Mouse (Mus musculus) limb, embryonic 13.5 days (tissue): ENCODE data around the gene Gm13285. TPM values are rescaled to one million over a fixed set of nuclear protein-coding genes. Genes with fewer than 3 reads are reported as not detected.
A peak's percentile ranks its signal among the peaks of the same experiment; 100 is the strongest.
"Not testable (repeated sequence)": the region's sequence is repeated elsewhere in the genome, so short reads cannot be mapped to it uniquely, and the experiment has no call there.

Experiments
- ATAC-seq: fragments of 200-750 bp; cut with Nextera tagmentation; 2 replicates; pipeline ENCODE4 v1.8.0; 2017; ENCODE audit warnings: low read depth, moderate number of reproducible peaks, moderate TSS enrichment; ENCODE audit not compliant: low FRiP score
- H3K27ac ChIP-seq: fragments of 300-500 bp; sonication (generic); 2 replicates; pipeline ENCODE4 v1.5.1; 2015; ENCODE audit warnings: inconsistent platforms, mild to moderate bottlenecking, moderate library complexity
- H3K27me3 ChIP-seq: fragments of 300-500 bp; sonication (generic); 2 replicates; pipeline ENCODE4 v1.6.1; 2015; ENCODE audit warnings: mild to moderate bottlenecking, inconsistent platforms
- H3K36me3 ChIP-seq: fragments of 300-500 bp; sonication (generic); 2 replicates; pipeline ENCODE4 v1.6.1; 2015; ENCODE audit warnings: inconsistent platforms, mild to moderate bottlenecking, moderate library complexity
- H3K4me1 ChIP-seq: fragments of 300-500 bp; sonication (generic); 2 replicates; pipeline ENCODE4 v1.6.1; 2015; ENCODE audit warnings: inconsistent platforms
- H3K4me2 ChIP-seq: fragments of 300-500 bp; sonication (generic); replicated peaks from 2 replicates; pipeline ENCODE4 v1.6.1; 2015; ENCODE audit warnings: inconsistent platforms, mild to moderate bottlenecking, moderate library complexity
- H3K4me3 ChIP-seq: fragments of 300-500 bp; sonication (generic); 2 replicates; pipeline ENCODE4 v1.5.1; 2015; ENCODE audit warnings: moderate library complexity, mild to moderate bottlenecking, inconsistent platforms
- H3K9ac ChIP-seq: fragments of 300-500 bp; sonication (generic); 2 replicates; pipeline ENCODE4 v1.6.1; 2015; ENCODE audit warnings: mild to moderate bottlenecking, inconsistent platforms
- H3K9me3 ChIP-seq: fragments of 300-500 bp; sonication (generic); 2 replicates; pipeline ENCODE4 v1.6.1; 2016; ENCODE audit warnings: inconsistent platforms
- WGBS: fragments of 180-500 bp; shearing (Covaris S2); methylation state at CpG from one replicate; pipeline ENCODE4 v1.1.7; 2015; 5-methylcytosine and 5-hydroxymethylcytosine counted together
- polyA plus RNA-seq: library from polyadenylated mRNA; unstranded; fragments of >200 nt; fragmentation: Nextera tagmentation; extraction: Ambion mirVana; gene quantifications from 2 replicates; pipeline ENCODE4 v1.2.1, GENCODE M21; 2015

Gm13285 gene
- polyA plus RNA-seq, 1 experiment from 2014 or later: 0.76 TPM

- H3K27me3 ChIP-seq, H3K4me1 ChIP-seq, H3K9me3 ChIP-seq, H3K4me3 ChIP-seq, ATAC-seq, H3K4me2 ChIP-seq, H3K27ac ChIP-seq, H3K36me3 ChIP-seq, H3K9ac ChIP-seq: not testable (repeated sequence)
- no CpG with 5 or more reads among the region's 29 CpGs for WGBS
Observed at GRCm38 (mm10) chr4:88776622-88777021, 22.8 kb upstream of the Gm13285 start, which contains the start of gene Gm13289. Gene Gm13289 (plus strand): TSS chr4:88776922.

- not testable (repeated sequence) for H3K4me2 ChIP-seq, H3K4me3 ChIP-seq, H3K27me3 ChIP-seq, H3K36me3 ChIP-seq, H3K9ac ChIP-seq, H3K9me3 ChIP-seq, ATAC-seq, H3K4me1 ChIP-seq, H3K27ac ChIP-seq
- WGBS: no CpG with 5 or more reads among the region's 29 CpGs
Observed at GRCm38 (mm10) chr4:88779550-88779949, 19.9 kb upstream of the Gm13285 start, which contains the start of gene Gm13272. Gene Gm13272 (plus strand): TSS chr4:88779850.

DNA sequence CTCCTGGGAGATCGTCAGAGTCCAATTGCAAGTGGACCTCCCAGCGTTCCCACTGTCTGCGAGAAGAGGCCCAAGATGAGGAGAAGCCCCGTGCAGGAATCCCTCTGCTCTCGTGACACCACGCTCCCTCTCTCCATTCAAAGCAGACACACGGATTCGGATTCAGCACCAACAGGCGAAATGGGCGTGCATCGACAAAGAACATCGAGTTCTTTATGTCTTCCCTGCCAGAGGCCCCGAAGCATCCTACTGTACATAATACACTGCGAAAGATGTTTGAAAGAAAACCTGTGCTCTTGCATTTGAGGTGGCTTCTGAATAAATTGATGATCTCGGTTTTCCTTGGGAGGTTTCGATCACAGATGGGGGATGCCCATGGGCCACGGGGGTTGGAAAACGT, 19.1 kb upstream of the Gm13285 start:
- H3K27me3 ChIP-seq, H3K4me1 ChIP-seq, H3K9me3 ChIP-seq, H3K36me3 ChIP-seq, H3K4me2 ChIP-seq, ATAC-seq, H3K27ac ChIP-seq, H3K9ac ChIP-seq, H3K4me3 ChIP-seq: not testable (repeated sequence)
- 59% methylated on average over 11 of the region's 18 CpGs for WGBS

DNA sequence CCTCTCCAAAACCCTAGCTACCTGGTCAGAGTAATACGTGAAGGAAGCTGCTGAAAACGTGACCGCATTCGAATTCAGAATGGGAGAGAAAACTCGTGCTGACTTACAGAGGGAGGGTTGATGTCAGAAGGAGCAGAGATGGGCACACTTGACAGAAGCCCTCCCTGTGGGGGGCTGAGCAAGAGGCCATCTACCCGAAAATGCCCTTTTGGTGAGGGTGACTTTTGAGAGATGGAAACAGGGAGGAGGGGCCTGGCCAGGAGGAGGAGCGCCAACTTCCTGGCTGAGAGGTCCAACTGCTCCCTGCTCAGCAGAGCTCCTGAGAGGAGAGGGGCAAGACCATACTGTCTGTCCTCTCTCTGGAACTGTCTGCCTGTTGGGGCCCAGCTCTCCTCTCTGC, 17.6 kb upstream of the Gm13285 start, which contains the start of gene Ifnz:
Gene Ifnz, plus strand, starts transcription at position 301 of the 400 bp plus-strand sequence.
- 23% methylated on average over 5 of the region's 7 CpGs for WGBS
- not testable (repeated sequence) for H3K9ac ChIP-seq, H3K36me3 ChIP-seq, ATAC-seq, H3K27ac ChIP-seq, H3K4me1 ChIP-seq, H3K9me3 ChIP-seq, H3K27me3 ChIP-seq
- H3K4me2 ChIP-seq: peak within 1 kb of the TSS; percentile 51
- H3K4me3 ChIP-seq: peak within 1 kb of the TSS; percentile 30

DNA sequence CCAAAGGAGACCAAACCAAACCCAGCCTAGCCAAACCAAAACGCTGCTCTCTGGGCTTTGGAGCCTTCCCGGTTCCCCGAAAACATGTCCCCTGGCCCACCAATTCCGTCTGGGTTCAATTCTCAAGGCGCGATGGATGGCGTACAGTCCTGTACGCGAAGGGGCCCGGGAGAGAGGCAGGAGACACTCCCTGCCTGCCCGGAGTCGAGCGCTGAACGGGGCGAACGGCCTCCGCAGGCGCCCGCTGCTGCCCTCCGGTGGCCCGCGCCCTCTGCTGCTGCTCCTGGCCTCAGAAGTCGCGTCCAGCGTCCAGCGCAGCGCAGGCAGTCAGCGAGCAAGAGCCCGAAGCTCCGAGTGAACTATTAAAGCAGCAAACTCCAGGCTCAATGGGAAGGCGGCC, 17.1 kb upstream of the Gm13285 start:
- peak overlapping the region; percentile 51 for H3K4me2 ChIP-seq
- peak overlapping the region; percentile 30 for H3K4me3 ChIP-seq
- not testable (repeated sequence) for ATAC-seq, H3K27ac ChIP-seq, H3K27me3 ChIP-seq, H3K9me3 ChIP-seq, H3K4me1 ChIP-seq, H3K9ac ChIP-seq, H3K36me3 ChIP-seq
- 0% methylated on average over 13 of the region's 31 CpGs for WGBS

DNA sequence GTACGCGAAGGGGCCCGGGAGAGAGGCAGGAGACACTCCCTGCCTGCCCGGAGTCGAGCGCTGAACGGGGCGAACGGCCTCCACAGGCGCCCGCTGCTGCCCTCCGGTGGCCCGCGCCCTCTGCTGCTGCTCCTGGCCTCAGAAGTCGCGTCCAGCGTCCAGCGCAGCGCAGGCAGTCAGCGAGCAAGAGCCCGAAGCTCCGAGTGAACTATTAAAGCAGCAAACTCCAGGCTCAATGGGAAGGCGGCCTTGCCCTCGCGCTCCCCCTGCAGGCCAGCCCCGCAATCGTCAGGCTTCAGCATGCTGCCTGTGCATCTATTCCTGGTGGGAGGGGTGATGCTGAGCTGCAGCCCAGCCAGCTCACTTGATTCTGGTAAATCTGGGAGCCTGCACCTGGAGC, 14.1 kb upstream of the Gm13285 start, which contains the start of gene Gm13276:
Gene Gm13276, plus strand, starts transcription at position 301 of the 400 bp plus-strand sequence.
- not testable (repeated sequence) for ATAC-seq, H3K4me1 ChIP-seq, H3K9ac ChIP-seq, H3K9me3 ChIP-seq, H3K4me3 ChIP-seq, H3K27me3 ChIP-seq, H3K27ac ChIP-seq, H3K36me3 ChIP-seq, H3K4me2 ChIP-seq
- WGBS: no CpG with 5 or more reads among the region's 27 CpGs

GRCm38 (mm10) chr4:88788402-88788801, 11.1 kb upstream of the Gm13285 start, which contains the start of gene Gm13277:
Gene Gm13277 (plus strand): TSS chr4:88788632.
- not testable (repeated sequence) for H3K4me3 ChIP-seq, H3K36me3 ChIP-seq, H3K9ac ChIP-seq, H3K4me1 ChIP-seq, H3K9me3 ChIP-seq, H3K27me3 ChIP-seq, H3K27ac ChIP-seq, H3K4me2 ChIP-seq, ATAC-seq
- 0% methylated on average over 4 of the region's 28 CpGs for WGBS

DNA sequence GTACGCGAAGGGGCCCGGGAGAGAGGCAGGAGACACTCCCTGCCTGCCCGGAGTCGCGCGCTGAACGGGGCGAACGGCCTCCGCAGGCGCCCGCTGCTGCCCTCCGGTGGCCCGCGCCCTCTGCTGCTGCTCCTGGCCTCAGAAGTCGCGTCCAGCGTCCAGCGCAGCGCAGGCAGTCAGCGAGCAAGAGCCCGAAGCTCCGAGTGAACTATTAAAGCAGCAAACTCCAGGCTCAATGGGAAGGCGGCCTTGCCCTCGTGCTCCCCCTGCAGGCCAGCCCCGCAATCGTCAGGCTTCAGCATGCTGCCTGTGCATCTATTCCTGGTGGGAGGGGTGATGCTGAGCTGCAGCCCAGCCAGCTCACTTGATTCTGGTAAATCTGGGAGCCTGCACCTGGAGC, 8.2 kb upstream of the Gm13285 start, which contains the start of gene Gm13278:
Gene Gm13278, plus strand, starts transcription at position 301 of the 400 bp plus-strand sequence.
- not testable (repeated sequence) for H3K4me2 ChIP-seq, H3K4me1 ChIP-seq, H3K4me3 ChIP-seq, H3K9me3 ChIP-seq, H3K27me3 ChIP-seq, H3K36me3 ChIP-seq, H3K9ac ChIP-seq, ATAC-seq, H3K27ac ChIP-seq
- WGBS: no CpG with 5 or more reads among the region's 28 CpGs

DNA sequence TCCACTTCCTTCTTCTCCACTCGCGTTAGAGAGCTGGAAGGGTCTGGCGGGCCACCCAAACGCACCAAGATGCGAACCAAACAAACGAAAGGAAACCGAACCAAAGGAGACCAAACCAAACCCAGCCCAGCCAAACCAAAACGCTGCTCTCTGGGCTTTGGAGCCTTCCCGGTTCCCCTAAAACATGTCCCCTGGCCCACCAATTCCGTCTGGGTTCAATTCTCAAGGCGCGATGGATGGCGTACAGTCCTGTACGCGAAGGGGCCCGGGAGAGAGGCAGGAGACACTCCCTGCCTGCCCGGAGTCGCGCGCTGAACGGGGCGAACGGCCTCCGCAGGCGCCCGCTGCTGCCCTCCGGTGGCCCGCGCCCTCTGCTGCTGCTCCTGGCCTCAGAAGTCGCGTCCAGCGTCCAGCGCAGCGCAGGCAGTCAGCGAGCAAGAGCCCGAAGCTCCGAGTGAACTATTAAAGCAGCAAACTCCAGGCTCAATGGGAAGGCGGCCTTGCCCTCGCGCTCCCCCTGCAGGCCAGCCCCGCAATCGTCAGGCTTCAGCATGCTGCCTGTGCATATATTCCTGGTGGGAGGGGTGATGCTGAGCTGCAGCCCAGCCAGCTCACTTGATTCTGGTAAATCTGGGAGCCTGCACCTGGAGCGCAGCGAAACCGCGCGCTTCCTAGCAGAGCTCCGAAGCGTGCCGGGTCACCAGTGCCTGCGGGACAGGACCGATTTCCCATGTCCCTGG, 5.4 kb upstream of the Gm13285 start, which contains the start of gene Gm13275:
Gene Gm13275, plus strand, starts transcription at position 552 of the 740 bp plus-strand sequence.
- 0% methylated on average over 14 of the region's 52 CpGs for WGBS
- H3K4me2 ChIP-seq, H3K27me3 ChIP-seq, H3K36me3 ChIP-seq, ATAC-seq, H3K9me3 ChIP-seq, H3K4me1 ChIP-seq, H3K9ac ChIP-seq, H3K27ac ChIP-seq, H3K4me3 ChIP-seq: not testable (repeated sequence)

GRCm38 (mm10) chr4:88797097-88797496, 2.4 kb upstream of the Gm13285 start, which contains the start of gene Gm13279:
Gene Gm13279 (plus strand): TSS chr4:88797397.
- H3K9me3 ChIP-seq, H3K4me1 ChIP-seq, H3K36me3 ChIP-seq, H3K27me3 ChIP-seq, H3K4me3 ChIP-seq, H3K9ac ChIP-seq, H3K27ac ChIP-seq, ATAC-seq, H3K4me2 ChIP-seq: not testable (repeated sequence)
- no CpG with 5 or more reads among the region's 28 CpGs for WGBS

GRCm38 (mm10) chr4:88802954-88803353, 3.5 kb downstream of the Gm13285 start, which contains the start of gene Gm13287:
Gene Gm13287 (plus strand): TSS chr4:88803254.
- not testable (repeated sequence) for H3K4me1 ChIP-seq, H3K36me3 ChIP-seq, H3K27me3 ChIP-seq, H3K4me3 ChIP-seq, H3K9me3 ChIP-seq, H3K27ac ChIP-seq, ATAC-seq, H3K9ac ChIP-seq
- no CpG with 5 or more reads among the region's 29 CpGs for WGBS
- peak within 1 kb of the TSS; percentile 41; the same call in 1 of the 2 replicates for H3K4me2 ChIP-seq

- peak within 1 kb of the TSS; percentile 46; the same call in 1 of the 2 replicates for H3K4me2 ChIP-seq
- H3K9ac ChIP-seq, H3K27ac ChIP-seq, H3K27me3 ChIP-seq, H3K9me3 ChIP-seq, ATAC-seq, H3K36me3 ChIP-seq, H3K4me1 ChIP-seq: not testable (repeated sequence)
- WGBS: no CpG with 5 or more reads among the region's 8 CpGs
- peak within 1 kb of the TSS; percentile 28 for H3K4me3 ChIP-seq
Observed at GRCm38 (mm10) chr4:88805231-88805630, 5.8 kb downstream of the Gm13285 start, which contains the start of gene Gm13288. Gene Gm13288 (plus strand): TSS chr4:88805531.
